Mouse (Mus musculus): ENCODE measurements at regions not wholly inside any gene's neighbourhood (a gene's known extent, or its start where the extent isn't known, plus 50 kb on each side); places are given as distances from the start of the nearest gene placed in this dataset.
"Not testable (repeated sequence)": the region's sequence is repeated elsewhere in the genome, so short reads cannot be mapped to it uniquely, and the experiment has no call there.

- no peak overlapping the region for H3K4me2 ChIP-seq
- 42% methylated on average over 3 of the region's 3 CpGs for WGBS
- H3K4me1 ChIP-seq, result peaks cover 9% of the 10 kb centered on the region
- no peak for ATAC-seq (ENCODE audit: insufficient number of reproducible peaks, low FRiP score, low TSS enrichment, low read depth)
- no peaks in the 10 kb centered on the region for H3K36me3 ChIP-seq
- no peaks in the 10 kb centered on the region for H3K27me3 ChIP-seq
- H3K4me3 ChIP-seq, result no peak overlapping the region
- H3K9ac ChIP-seq, result no peak overlapping the region
- H3K27ac ChIP-seq, result no peak overlapping the region
- no peaks in the 10 kb centered on the region for H3K9me3 ChIP-seq
Measured at GRCm38 (mm10) chr2:108827974-108828700, 452.4 kb upstream of the Kif18a start.

GRCm38 (mm10) chr2:108843855-108844254 is 436.7 kb upstream of the Kif18a start:
- not testable (repeated sequence) for H3K27ac ChIP-seq; H3K9ac ChIP-seq; H3K27me3 ChIP-seq; H3K36me3 ChIP-seq; H3K4me3 ChIP-seq; H3K9me3 ChIP-seq; H3K4me1 ChIP-seq; ATAC-seq (ENCODE audit: insufficient number of reproducible peaks, low FRiP score, low TSS enrichment, low read depth); H3K4me2 ChIP-seq
- WGBS, result 77% methylated on average over 2 of the region's 2 CpGs

GRCm38 (mm10) chr2:108848051-108848450 is 432.5 kb upstream of the Kif18a start:
- no peak for ATAC-seq (ENCODE audit: insufficient number of reproducible peaks, low FRiP score, low TSS enrichment, low read depth)
- WGBS, result 77% methylated on average over 3 of the region's 3 CpGs
- Histone ChIP-seq H3K36me3 (no peaks in the 10 kb centered on the region), H3K4me1 (no peaks in the 10 kb centered on the region), H3K9ac (no peak overlapping the region), H3K4me2 (no peak overlapping the region), H3K27ac (no peak overlapping the region), H3K9me3 (no peaks in the 10 kb centered on the region), H3K4me3 (no peak overlapping the region), H3K27me3 (no peaks in the 10 kb centered on the region)

GRCm38 (mm10) chr2:108854399-108854798 is 426.1 kb upstream of the Kif18a start:
- Histone ChIP-seq H3K9me3 (no peaks in the 10 kb centered on the region), H3K4me1 (no peaks in the 10 kb centered on the region), H3K4me2 (no peak overlapping the region), H3K9ac (no peak overlapping the region), H3K4me3 (no peak overlapping the region), H3K27ac (no peak overlapping the region), H3K36me3 (no peaks in the 10 kb centered on the region), H3K27me3 (no peaks in the 10 kb centered on the region)
- WGBS, result 69% methylated on average over 2 of the region's 2 CpGs
- ATAC-seq (ENCODE audit: insufficient number of reproducible peaks, low FRiP score, low TSS enrichment, low read depth), result no peak

GRCm38 (mm10) chr2:108877141-108877540 is 403.4 kb upstream of the Kif18a start:
- Histone ChIP-seq H3K4me3 (no peak overlapping the region), H3K4me2 (no peak overlapping the region), H3K27ac (no peak overlapping the region), H3K9ac (no peak overlapping the region), H3K27me3 (no peaks in the 10 kb centered on the region), H3K4me1 (no peaks in the 10 kb centered on the region), H3K36me3 (no peaks in the 10 kb centered on the region), H3K9me3 (no peaks in the 10 kb centered on the region)
- ATAC-seq (ENCODE audit: insufficient number of reproducible peaks, low FRiP score, low TSS enrichment, low read depth), result no peak
- 58% methylated on average over 4 of the region's 4 CpGs for WGBS

- WGBS, result 31% methylated on average over 3 of the region's 3 CpGs
- Histone ChIP-seq H3K27ac (no peak overlapping the region), H3K4me2 (no peak overlapping the region), H3K4me3 (no peak overlapping the region), H3K36me3 (no peaks in the 10 kb centered on the region), H3K4me1 (no peaks in the 10 kb centered on the region), H3K27me3 (no peaks in the 10 kb centered on the region), H3K9ac (no peak overlapping the region), H3K9me3 (no peaks in the 10 kb centered on the region)
- ATAC-seq (ENCODE audit: insufficient number of reproducible peaks, low FRiP score, low TSS enrichment, low read depth), result no peak
Measured at GRCm38 (mm10) chr2:108877676-108878075, 402.9 kb upstream of the Kif18a start.

- no peak overlapping the region for H3K4me2 ChIP-seq
- no peak overlapping the region for H3K27ac ChIP-seq
- H3K4me3 ChIP-seq, result no peak overlapping the region
- no peaks in the 10 kb centered on the region for H3K9me3 ChIP-seq
- no peak for ATAC-seq (ENCODE audit: insufficient number of reproducible peaks, low FRiP score, low TSS enrichment, low read depth)
- H3K36me3 ChIP-seq, result no peaks in the 10 kb centered on the region
- H3K4me1 ChIP-seq, result no peaks in the 10 kb centered on the region
- H3K27me3 ChIP-seq, result no peaks in the 10 kb centered on the region
- H3K9ac ChIP-seq, result no peak overlapping the region
- WGBS, result 48% methylated on average over 3 of the region's 3 CpGs
Measured at GRCm38 (mm10) chr2:108904121-108904733, 376.3 kb upstream of the Kif18a start.

- Histone ChIP-seq H3K27me3 (no peaks in the 10 kb centered on the region), H3K36me3 (no peaks in the 10 kb centered on the region), H3K4me2 (no peak overlapping the region), H3K27ac (no peak overlapping the region), H3K9me3 (no peaks in the 10 kb centered on the region), H3K4me3 (no peak overlapping the region), H3K4me1 (no peaks in the 10 kb centered on the region), H3K9ac (no peak overlapping the region)
- no peak for ATAC-seq (ENCODE audit: insufficient number of reproducible peaks, low FRiP score, low TSS enrichment, low read depth)
- WGBS, result 50% methylated on average over 2 of the region's 2 CpGs
Measured at GRCm38 (mm10) chr2:108913555-108913954, 367.0 kb upstream of the Kif18a start.

- no peaks in the 10 kb centered on the region for H3K4me1 ChIP-seq
- no peak for ATAC-seq (ENCODE audit: insufficient number of reproducible peaks, low FRiP score, low TSS enrichment, low read depth)
Measured at GRCm38 (mm10) chr2:108913967-108914366, 366.6 kb upstream of the Kif18a start.

GRCm38 (mm10) chr2:108919500-108920045 is 361.0 kb upstream of the Kif18a start:
- no peaks in the 10 kb centered on the region for H3K4me1 ChIP-seq
- H3K27ac ChIP-seq, result no peak overlapping the region
- no peak for ATAC-seq (ENCODE audit: insufficient number of reproducible peaks, low FRiP score, low TSS enrichment, low read depth)
- 70% methylated on average over 3 of the region's 3 CpGs for WGBS
- no peak overlapping the region for H3K4me2 ChIP-seq
- no peaks in the 10 kb centered on the region for H3K9me3 ChIP-seq
- no peak overlapping the region for H3K9ac ChIP-seq
- H3K36me3 ChIP-seq, result no peaks in the 10 kb centered on the region
- H3K4me3 ChIP-seq, result no peak overlapping the region
- H3K27me3 ChIP-seq, result no peaks in the 10 kb centered on the region

More at GRCm38 (mm10) chr2:108913967-108914366, 366.6 kb upstream of the Kif18a start:
- WGBS, result 52% methylated on average over 3 of the region's 3 CpGs
- H3K36me3 ChIP-seq, result no peaks in the 10 kb centered on the region
- no peak overlapping the region for H3K4me3 ChIP-seq
- no peak overlapping the region for H3K27ac ChIP-seq
- H3K9ac ChIP-seq, result no peak overlapping the region
- H3K4me2 ChIP-seq, result no peak overlapping the region
- H3K27me3 ChIP-seq, result no peaks in the 10 kb centered on the region
- no peaks in the 10 kb centered on the region for H3K9me3 ChIP-seq

- ATAC-seq (ENCODE audit: insufficient number of reproducible peaks, low FRiP score, low TSS enrichment, low read depth), result no peak
- no peaks in the 10 kb centered on the region for H3K27me3 ChIP-seq
- H3K4me3 ChIP-seq, result no peak overlapping the region
- H3K4me1 ChIP-seq, result no peaks in the 10 kb centered on the region
- no peak overlapping the region for H3K27ac ChIP-seq
- H3K9me3 ChIP-seq, result no peaks in the 10 kb centered on the region
- H3K36me3 ChIP-seq, result no peaks in the 10 kb centered on the region
- WGBS, result 82% methylated on average over 5 of the region's 5 CpGs
- no peak overlapping the region for H3K4me2 ChIP-seq
- no peak overlapping the region for H3K9ac ChIP-seq
Measured at GRCm38 (mm10) chr2:108920111-108920510, 360.4 kb upstream of the Kif18a start.

GRCm38 (mm10) chr2:108935981-108936762 is 344.4 kb upstream of the Kif18a start:
- 55% methylated on average over 5 of the region's 5 CpGs for WGBS
- H3K27ac ChIP-seq, result no peak overlapping the region
- H3K9ac ChIP-seq, result no peak overlapping the region

More at GRCm38 (mm10) chr2:108935981-108936762, 344.4 kb upstream of the Kif18a start:
- no peak for ATAC-seq (ENCODE audit: insufficient number of reproducible peaks, low FRiP score, low TSS enrichment, low read depth)
- no peaks in the 10 kb centered on the region for H3K9me3 ChIP-seq
- no peaks in the 10 kb centered on the region for H3K36me3 ChIP-seq
- no peak overlapping the region for H3K4me2 ChIP-seq
- H3K4me3 ChIP-seq, result no peak overlapping the region
- peaks cover 6% of the 10 kb centered on the region; the same call in 1 of the 2 replicates for H3K4me1 ChIP-seq
- H3K27me3 ChIP-seq, result no peaks in the 10 kb centered on the region

Measured in limb, embryonic 15.5 days (tissue).